Mouse (Mus musculus): ENCODE results near the gene Kcnj12. TPM values are rescaled to one million over a fixed set of nuclear protein-coding genes. Genes with fewer than 3 reads are reported as not detected.
A peak's percentile ranks its signal among the peaks of the same experiment; 100 is the strongest.

Gene Kcnj12
- total and polyA plus RNA-seq, 3 experiments = not detected

DNA sequence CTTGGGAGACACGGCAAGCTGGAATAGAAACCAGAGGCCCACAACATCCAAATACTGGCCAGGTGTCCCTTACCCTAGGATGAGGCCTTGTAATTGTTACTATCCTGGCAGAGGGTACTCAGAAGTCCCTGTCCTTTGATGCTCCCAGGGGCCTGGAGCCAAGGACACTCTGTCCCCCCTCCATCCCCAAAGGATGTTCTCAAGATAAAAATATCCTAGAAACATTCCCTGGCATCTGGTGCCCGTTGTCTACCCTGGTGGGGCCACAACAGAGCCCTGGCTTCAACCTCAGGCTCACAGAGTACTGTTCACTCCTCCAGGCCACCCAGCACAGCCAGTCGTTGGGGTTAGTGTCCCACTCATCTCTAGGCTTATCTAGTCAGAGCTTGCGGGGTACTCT, 38.3 kb downstream of the Kcnj12 start:
- TF ChIP-seq CTCF (IDR thresholded peaks at IDR 0.05; ENCODE audit: low read depth, low read length) (no peak), POLR2AphosphoS5 (IDR thresholded peaks at IDR 0.05; ENCODE audit: insufficient replicate concordance, low read depth, low read length) (no peak), GATA2 (IDR thresholded peaks at IDR 0.05; ENCODE audit: borderline replicate concordance, low read depth, low read length) (no peak), TAL1 (conservative IDR thresholded peaks at IDR 0.05; ENCODE audit: low read depth, low read length) (no peak), GATA1 (IDR thresholded peaks at IDR 0.05; ENCODE audit: borderline replicate concordance, low read length) (no peak)
- H3K27me3 ChIP-seq (ENCODE audit: insufficient read depth, low read length) = peaks cover 34% of the 10 kb centered on the region
- H3K36me3 ChIP-seq (replicated peaks) = no peaks in the 10 kb centered on the region
- ATAC-seq (ENCODE audit: extremely low read depth, insufficient number of reproducible peaks, low FRiP score, poor library complexity, severe bottlenecking) (no peak), DNase-seq (ENCODE audit: low spot score) (no peak)
- no peak overlapping the region for H3K4me3 ChIP-seq (ENCODE audit: low read depth, low read length)
- no peaks in the 10 kb centered on the region for H3K9me3 ChIP-seq (replicated peaks)
- no peaks in the 10 kb centered on the region for H3K4me1 ChIP-seq (ENCODE audit: insufficient read depth, low read depth, low read length)

DNA sequence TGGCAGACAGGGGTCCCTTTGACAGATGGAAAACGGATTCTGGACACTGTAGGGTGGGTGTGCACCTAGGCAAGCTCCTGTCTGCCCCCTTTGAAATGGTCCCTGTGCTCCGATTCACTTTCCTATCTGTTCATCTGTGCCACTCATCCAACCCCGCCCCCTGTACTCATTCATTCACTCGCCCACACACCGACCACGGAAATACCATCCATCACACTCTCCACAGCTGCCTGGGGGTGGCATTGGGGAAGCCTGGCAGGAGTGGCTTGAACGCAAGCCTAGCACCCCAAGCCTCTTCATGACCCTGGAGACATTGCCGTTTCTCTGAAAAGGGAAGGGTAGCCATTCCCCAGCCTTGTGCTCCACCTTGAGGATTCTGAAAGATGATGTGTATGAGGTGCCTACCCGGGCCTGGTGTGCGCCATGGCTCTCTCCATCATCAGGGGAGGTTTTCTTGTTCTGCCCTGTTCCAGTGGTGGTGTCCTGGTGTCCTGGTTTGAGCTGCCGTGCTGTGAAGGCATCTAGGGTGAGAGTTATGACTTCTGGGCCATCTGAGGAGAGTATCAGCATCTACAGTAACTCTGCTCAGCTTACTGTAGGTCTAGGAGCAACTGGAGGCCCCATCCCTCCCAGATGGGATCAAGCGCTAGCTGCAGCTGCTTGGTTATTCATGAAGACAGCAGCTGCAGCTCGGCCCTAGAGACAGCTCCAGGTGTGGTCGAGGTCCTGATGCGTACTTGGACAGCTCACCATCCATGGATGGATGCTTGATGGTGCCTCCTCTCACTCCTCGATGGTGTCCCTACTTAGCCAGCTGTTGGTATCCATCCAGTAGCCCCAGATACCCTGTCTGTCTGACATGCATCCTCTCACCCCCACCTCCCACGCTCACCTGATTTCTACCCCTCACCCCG, 40.4 kb downstream of the Kcnj12 start:
- no peak for DNase-seq (ENCODE audit: low spot score)
- no peak for ATAC-seq (ENCODE audit: extremely low read depth, insufficient number of reproducible peaks, low FRiP score, poor library complexity, severe bottlenecking)
- Histone ChIP-seq H3K27me3 (ENCODE audit: insufficient read depth, low read length) (peaks cover 44% of the 10 kb centered on the region), H3K4me3 (ENCODE audit: low read depth, low read length) (no peak overlapping the region), H3K36me3 (replicated peaks) (no peaks in the 10 kb centered on the region), H3K9me3 (replicated peaks) (no peaks in the 10 kb centered on the region), H3K4me1 (ENCODE audit: insufficient read depth, low read depth, low read length) (peaks cover 9% of the 10 kb centered on the region)
- TF ChIP-seq POLR2AphosphoS5 (IDR thresholded peaks at IDR 0.05; ENCODE audit: insufficient replicate concordance, low read depth, low read length) (no peak), CTCF (IDR thresholded peaks at IDR 0.05; ENCODE audit: low read depth, low read length) (no peak), GATA1 (IDR thresholded peaks at IDR 0.05; ENCODE audit: borderline replicate concordance, low read length) (no peak), TAL1 (conservative IDR thresholded peaks at IDR 0.05; ENCODE audit: low read depth, low read length) (no peak), GATA2 (IDR thresholded peaks at IDR 0.05; ENCODE audit: borderline replicate concordance, low read depth, low read length) (no peak)

DNA sequence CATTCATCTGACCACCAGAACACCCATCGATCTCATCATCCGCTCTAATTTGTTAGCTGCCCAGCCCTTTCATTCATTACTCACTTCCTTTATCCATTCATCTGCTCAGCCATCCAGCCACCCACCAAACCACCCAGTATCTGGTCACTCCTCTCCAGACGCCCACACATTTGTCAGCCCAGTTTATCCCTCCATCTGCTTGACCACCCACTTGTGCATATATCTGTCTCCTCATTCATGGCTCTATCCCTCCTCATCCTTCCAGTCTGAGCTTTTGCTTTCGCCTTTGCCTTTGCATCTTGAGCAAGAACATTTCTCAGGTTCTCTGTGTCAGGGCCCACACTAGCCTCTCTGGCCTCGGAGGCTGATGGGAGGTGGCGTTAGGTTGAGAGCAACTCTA, 41.1 kb downstream of the Kcnj12 start:
- DNase-seq (ENCODE audit: low spot score) (no peak), ATAC-seq (ENCODE audit: extremely low read depth, insufficient number of reproducible peaks, low FRiP score, poor library complexity, severe bottlenecking) (no peak)
- Histone ChIP-seq H3K9me3 (replicated peaks) (no peaks in the 10 kb centered on the region), H3K4me1 (ENCODE audit: insufficient read depth, low read depth, low read length) (peaks cover 13% of the 10 kb centered on the region), H3K27me3 (ENCODE audit: insufficient read depth, low read length) (peaks cover 44% of the 10 kb centered on the region), H3K4me3 (ENCODE audit: low read depth, low read length) (no peak overlapping the region), H3K36me3 (replicated peaks) (no peaks in the 10 kb centered on the region)
- TF ChIP-seq GATA2 (IDR thresholded peaks at IDR 0.05; ENCODE audit: borderline replicate concordance, low read depth, low read length) (no peak), CTCF (IDR thresholded peaks at IDR 0.05; ENCODE audit: low read depth, low read length) (no peak), GATA1 (IDR thresholded peaks at IDR 0.05; ENCODE audit: borderline replicate concordance, low read length) (no peak), TAL1 (conservative IDR thresholded peaks at IDR 0.05; ENCODE audit: low read depth, low read length) (no peak), POLR2AphosphoS5 (IDR thresholded peaks at IDR 0.05; ENCODE audit: insufficient replicate concordance, low read depth, low read length) (no peak)

DNA sequence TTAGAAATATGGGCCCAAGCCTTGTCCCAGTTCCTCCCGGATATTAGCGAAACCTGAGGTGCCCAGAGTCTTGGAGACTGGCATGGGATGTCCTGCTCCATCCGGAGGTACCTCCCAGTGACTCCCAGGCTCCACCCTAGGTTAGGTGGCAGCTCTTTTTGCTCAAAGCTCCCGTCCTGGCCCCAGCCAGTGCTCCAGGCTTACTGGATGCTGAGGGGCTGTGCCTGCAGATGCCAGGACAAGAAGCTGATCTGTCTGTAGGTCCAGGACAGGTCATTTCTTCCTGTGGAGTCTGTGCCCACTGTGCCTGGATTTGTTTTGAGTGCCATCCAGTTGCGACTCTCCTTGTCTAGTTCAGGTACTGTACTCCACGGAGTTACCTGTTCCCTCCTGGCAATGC, 43.3 kb downstream of the Kcnj12 start:
- H3K4me1 ChIP-seq (ENCODE audit: insufficient read depth, low read depth, low read length) = peaks cover 13% of the 10 kb centered on the region

DNA sequence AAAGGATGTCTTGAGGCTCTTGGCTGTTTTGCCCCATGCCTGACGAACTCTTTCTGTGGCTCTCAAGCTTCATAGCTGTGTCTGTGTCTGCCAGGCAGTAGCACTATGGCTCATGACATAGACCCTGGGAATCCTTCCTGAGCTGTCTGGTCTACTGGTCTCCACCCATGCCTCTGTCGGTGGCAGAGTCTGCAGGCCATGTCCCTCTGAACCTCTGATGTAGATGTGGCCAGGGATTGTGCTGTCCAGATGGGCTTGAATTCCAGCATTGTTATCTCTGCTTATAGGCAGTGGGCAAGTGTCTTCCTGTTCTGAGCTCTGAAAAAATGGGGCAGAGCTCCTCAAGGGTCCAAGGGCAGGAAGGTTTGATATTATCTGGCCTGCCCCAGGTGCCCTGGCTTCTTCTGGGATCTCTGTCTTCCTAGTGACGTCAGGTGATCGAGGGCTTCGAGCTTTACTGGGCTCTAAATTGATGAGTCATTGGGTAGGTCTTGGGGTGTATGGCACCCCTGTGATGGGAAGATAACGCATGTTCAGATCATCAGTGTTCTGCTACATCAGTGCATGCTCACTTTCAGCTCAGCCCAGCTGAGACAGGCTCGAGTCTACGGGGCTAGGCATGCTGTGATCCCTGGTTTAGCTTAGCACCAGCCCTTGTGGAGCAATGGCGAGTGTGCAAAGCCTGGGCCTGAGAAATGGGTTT, 44.9 kb downstream of the Kcnj12 start:
- DNase-seq (ENCODE audit: low spot score) = no peak

More for the DNA sequence above, 43.3 kb downstream of the Kcnj12 start:
- TF ChIP-seq CTCF (IDR thresholded peaks at IDR 0.05; ENCODE audit: low read depth, low read length) (no peak), GATA2 (IDR thresholded peaks at IDR 0.05; ENCODE audit: borderline replicate concordance, low read depth, low read length) (no peak), GATA1 (IDR thresholded peaks at IDR 0.05; ENCODE audit: borderline replicate concordance, low read length) (no peak), POLR2AphosphoS5 (IDR thresholded peaks at IDR 0.05; ENCODE audit: insufficient replicate concordance, low read depth, low read length) (no peak), TAL1 (conservative IDR thresholded peaks at IDR 0.05; ENCODE audit: low read depth, low read length) (no peak)
- Histone ChIP-seq H3K9me3 (replicated peaks) (no peaks in the 10 kb centered on the region), H3K36me3 (replicated peaks) (no peaks in the 10 kb centered on the region), H3K4me3 (ENCODE audit: low read depth, low read length) (no peak overlapping the region), H3K27me3 (ENCODE audit: insufficient read depth, low read length) (peaks cover 46% of the 10 kb centered on the region)
- DNase-seq (ENCODE audit: low spot score) (no peak), ATAC-seq (ENCODE audit: extremely low read depth, insufficient number of reproducible peaks, low FRiP score, poor library complexity, severe bottlenecking) (no peak)

DNA sequence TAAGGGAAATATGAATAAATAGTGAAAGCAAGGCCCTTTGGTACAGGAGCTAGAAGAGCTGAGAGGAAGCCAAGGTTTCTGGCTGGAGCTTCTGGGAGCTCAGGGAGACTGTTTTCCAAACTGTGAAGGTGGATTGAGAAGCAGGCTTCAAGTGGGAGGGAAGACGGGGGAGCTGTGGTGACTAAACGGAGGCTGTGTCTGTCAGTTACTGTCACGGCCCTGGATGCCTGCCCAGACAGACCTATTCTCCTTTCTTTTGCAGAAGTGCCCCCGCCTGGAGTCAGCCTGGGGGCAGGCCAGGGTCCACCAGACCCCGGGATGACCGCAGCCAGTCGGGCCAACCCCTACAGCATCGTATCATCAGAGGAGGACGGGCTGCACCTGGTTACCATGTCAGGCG, 46.5 kb downstream of the Kcnj12 start:
- TF ChIP-seq TAL1 (conservative IDR thresholded peaks at IDR 0.05; ENCODE audit: low read depth, low read length) (no peak), GATA1 (IDR thresholded peaks at IDR 0.05; ENCODE audit: borderline replicate concordance, low read length) (no peak), CTCF (IDR thresholded peaks at IDR 0.05; ENCODE audit: low read depth, low read length) (no peak)
- no peak for ATAC-seq (ENCODE audit: extremely low read depth, insufficient number of reproducible peaks, low FRiP score, poor library complexity, severe bottlenecking)
- Histone ChIP-seq H3K36me3 (replicated peaks) (no peaks in the 10 kb centered on the region), H3K4me3 (ENCODE audit: low read depth, low read length) (no peak overlapping the region), H3K9me3 (replicated peaks) (no peaks in the 10 kb centered on the region), H3K27me3 (ENCODE audit: insufficient read depth, low read length) (peaks cover 31% of the 10 kb centered on the region), H3K4me1 (ENCODE audit: insufficient read depth, low read depth, low read length) (peaks cover 13% of the 10 kb centered on the region)
- DNase-seq (ENCODE audit: low spot score) = no peak

More for the DNA sequence above, 44.9 kb downstream of the Kcnj12 start:
- Histone ChIP-seq H3K4me3 (ENCODE audit: low read depth, low read length) (no peak overlapping the region), H3K27me3 (ENCODE audit: insufficient read depth, low read length) (peaks cover 40% of the 10 kb centered on the region), H3K9me3 (replicated peaks) (no peaks in the 10 kb centered on the region), H3K4me1 (ENCODE audit: insufficient read depth, low read depth, low read length) (peaks cover 13% of the 10 kb centered on the region), H3K36me3 (replicated peaks) (no peaks in the 10 kb centered on the region)
- TF ChIP-seq CTCF (IDR thresholded peaks at IDR 0.05; ENCODE audit: low read depth, low read length) (no peak), TAL1 (conservative IDR thresholded peaks at IDR 0.05; ENCODE audit: low read depth, low read length) (no peak), GATA1 (IDR thresholded peaks at IDR 0.05; ENCODE audit: borderline replicate concordance, low read length) (no peak), POLR2AphosphoS5 (IDR thresholded peaks at IDR 0.05; ENCODE audit: insufficient replicate concordance, low read depth, low read length) (no peak), GATA2 (IDR thresholded peaks at IDR 0.05; ENCODE audit: borderline replicate concordance, low read depth, low read length) (no peak)
- ATAC-seq (ENCODE audit: extremely low read depth, insufficient number of reproducible peaks, low FRiP score, poor library complexity, severe bottlenecking) = peak; percentile 22

Measured in G1E (cell line).